Mouse (Mus musculus) left cerebral cortex, adult 11 months (tissue): ENCODE results near the gene Carns1.
"Not testable (repeated sequence)": the region's sequence is repeated elsewhere in the genome, so short reads cannot be mapped to it uniquely, and the experiment has no call there.

Experiments
- DNase-seq: peaks from one replicate; pipeline ENCODE4 v3.0.0; 2022; ENCODE audit warnings: low spot score

Gene Carns1

GRCm38 (mm10) chr19:4131768-4132167 is 43.5 kb downstream of the Carns1 start:
- no peak for DNase-seq

- DNase-seq, result no peak
These were observed 44.2 kb downstream of the Carns1 start for GRCm38 (mm10) chr19:4131075-4131474.

- DNase-seq, result no peak
These were observed 45.2 kb downstream of the Carns1 start for GRCm38 (mm10) chr19:4130106-4130505.

GRCm38 (mm10) chr19:4129462-4129861 is 45.8 kb downstream of the Carns1 start:
- DNase-seq, result no peak

- no peak for DNase-seq
These were observed 48.4 kb downstream of the Carns1 start for GRCm38 (mm10) chr19:4126759-4127495.

- DNase-seq, result peak; percentile 97
These were observed 49.3 kb downstream of the Carns1 start, which contains the start of gene Aip for GRCm38 (mm10) chr19:4125741-4126696. Aip (minus strand) TSS chr19:4125858.

- not testable (repeated sequence) for DNase-seq
These were observed 50.0 kb downstream of the Carns1 start for GRCm38 (mm10) chr19:4125268-4125667.

- no peak for DNase-seq
These were observed 50.8 kb downstream of the Carns1 start for GRCm38 (mm10) chr19:4124432-4124831.

- DNase-seq, result no peak
These were observed 52.6 kb downstream of the Carns1 start for GRCm38 (mm10) chr19:4122411-4123370.

- DNase-seq, result not testable (repeated sequence)
These were observed 53.4 kb downstream of the Carns1 start for GRCm38 (mm10) chr19:4121896-4122295.

GRCm38 (mm10) chr19:4121097-4121805 is 54.0 kb downstream of the Carns1 start:
- DNase-seq, result peak; percentile 96

- DNase-seq, result no peak
These were observed 54.8 kb downstream of the Carns1 start for GRCm38 (mm10) chr19:4120496-4120895.

GRCm38 (mm10) chr19:4119716-4120487 is 55.4 kb downstream of the Carns1 start:
- DNase-seq, result no peak

GRCm38 (mm10) chr19:4118350-4118749 is 56.9 kb downstream of the Carns1 start:
- DNase-seq, result no peak

GRCm38 (mm10) chr19:4117006-4117405 is 58.3 kb downstream of the Carns1 start:
- no peak for DNase-seq

GRCm38 (mm10) chr19:4115816-4116215 is 59.5 kb downstream of the Carns1 start:
- no peak for DNase-seq

GRCm38 (mm10) chr19:4115144-4115543 is 60.1 kb downstream of the Carns1 start:
- no peak for DNase-seq

GRCm38 (mm10) chr19:4114551-4114950 is 60.7 kb downstream of the Carns1 start:
- no peak for DNase-seq
